In genomic region chr12:77193225-77193716, GRCm38 (mm10) we compare ENCODE assay signal across 13 mouse cellular contexts. TPM values are rescaled to one million over a fixed set of nuclear protein-coding genes. Genes with fewer than 3 reads are reported as not detected.
DNase-seq lines count a peak whose midpoint lies in the region; ATAC-seq and TF ChIP-seq lines count a peak whose summit lies in the region.
"Had no signal": no experiment of that assay in that cellular context is flagged by ENCODE, and none has a peak within 500 bp of the region (broad histone marks: within the 10 kb centered on the region; RNA-seq: fewer than 3 reads in every experiment).

No protein-coding gene starts in this region.

- 0 out of 2 replicates have a peak, but pooled peaks have one; percentile 39 for ATAC-seq in heart, embryonic 14.5 days (ENCODE audit: insufficient number of reproducible peaks, insufficient read depth, low FRiP score, low read depth)
- no peak for ATAC-seq in stomach, embryonic 16.5 days (ENCODE audit: insufficient read depth, low FRiP score)
- ATAC-seq: midbrain, embryonic 13.5 days had no signal

- TF ChIP-seq CTCF in spleen, adult 2 months (IDR thresholded peaks at IDR 0.05; ENCODE audit: extremely low read depth, insufficient read depth, insufficient read length, insufficient replicate concordance) = no peak
- no peak for TF ChIP-seq CTCF in lung, adult 2 months (IDR thresholded peaks at IDR 0.05; ENCODE audit: insufficient read depth, low read length)

- H3K27me3 ChIP-seq in spleen, adult 2 months (ENCODE audit: control insufficient read depth, insufficient read depth, low read length) = no peaks in the 10 kb centered on the region
- H3K27me3 ChIP-seq in heart, embryonic 14.5 days (ENCODE audit: control insufficient read depth, insufficient read depth, low read length) = no peaks in the 10 kb centered on the region
- no peaks in the 10 kb centered on the region for H3K27me3 ChIP-seq in stomach, embryonic 16.5 days (ENCODE audit: control insufficient read depth, insufficient read depth, low read length)
- H3K27me3 ChIP-seq: midbrain, embryonic 13.5 days; neural tube, embryonic 13.5 days had no signal

- 14% methylated on average over 4 of the region's 4 CpGs for WGBS in spleen, adult 2 months
- 29% methylated on average over 4 of the region's 4 CpGs for WGBS in heart, embryonic 14.5 days
- WGBS in lung, adult 2 months = 32% methylated on average over 4 of the region's 4 CpGs
- 49% methylated on average over 4 of the region's 4 CpGs for WGBS in stomach, embryonic 16.5 days

- no peak overlapping the region for H3K4me2 ChIP-seq in heart, embryonic 14.5 days (ENCODE audit: low read length)
- H3K4me2 ChIP-seq in stomach, embryonic 16.5 days (ENCODE audit: low read depth, low read length) = no peak overlapping the region
- H3K4me2 ChIP-seq: midbrain, embryonic 13.5 days; neural tube, embryonic 13.5 days had no signal

- DNase-seq in spleen, adult 2 months (ENCODE audit: low read depth in 1 of 2, low spot score in 2 of 2) = no peak
- no peak for DNase-seq in spleen, postnatal 4 days (ENCODE audit: low spot score in 2 of 2)
- peak; percentile 29 for DNase-seq in lung, adult 2 months
- DNase-seq in urinary bladder, adult 2 months (ENCODE audit: low spot score) = no peak
- DNase-seq in ovary, postnatal 10 days (ENCODE audit: low spot score) = no peak
- no peak for DNase-seq in frontal cortex, postnatal 10 days (ENCODE audit: low spot score in 2 of 2)
- DNase-seq: kidney, postnatal 4 days had no signal

- H3K9me3 ChIP-seq in heart, embryonic 14.5 days (ENCODE audit: control insufficient read depth, low read length) = no peaks in the 10 kb centered on the region
- no peaks in the 10 kb centered on the region for H3K9me3 ChIP-seq in stomach, embryonic 16.5 days (replicated peaks; ENCODE audit: control insufficient read depth, low read length)

- H3K36me3 ChIP-seq in spleen, adult 2 months (ENCODE audit: control insufficient read depth, insufficient read depth, low read length) = no peaks in the 10 kb centered on the region
- no peaks in the 10 kb centered on the region for H3K36me3 ChIP-seq in heart, embryonic 14.5 days (ENCODE audit: control insufficient read depth, insufficient read depth, low read length)
- no peaks in the 10 kb centered on the region for H3K36me3 ChIP-seq in stomach, embryonic 16.5 days (ENCODE audit: control insufficient read depth, insufficient read depth, low read length)
- H3K36me3 ChIP-seq: midbrain, embryonic 13.5 days; neural tube, embryonic 13.5 days had no signal

- peaks cover 16% of the 10 kb centered on the region; the same call in 1 of the 2 replicates for H3K4me1 ChIP-seq in spleen, adult 2 months (ENCODE audit: control insufficient read depth, insufficient read depth, insufficient read length)
- H3K4me1 ChIP-seq in heart, embryonic 14.5 days (ENCODE audit: control insufficient read depth in 2 of 2, insufficient read depth in 2 of 2, low read length in 2 of 2) = peaks cover 5 to 9% of the 10 kb centered on the region in 2 experiments; a peak in 2 of 4 replicates
- H3K4me1 ChIP-seq in lung, adult 2 months (ENCODE audit: control insufficient read depth, insufficient read depth, low read length) = peaks cover 2% of the 10 kb centered on the region; the same call in 1 of the 2 replicates
- no peaks in the 10 kb centered on the region; the same call in 1 of the 2 replicates for H3K4me1 ChIP-seq in stomach, embryonic 16.5 days (ENCODE audit: control insufficient read depth, insufficient read depth, low read length)
- H3K4me1 ChIP-seq: midbrain, embryonic 13.5 days; neural tube, embryonic 13.5 days had no signal

- no peak overlapping the region for H3K4me3 ChIP-seq in spleen, adult 2 months (ENCODE audit: extremely low read depth, insufficient read depth, insufficient read length)
- H3K4me3 ChIP-seq in heart, embryonic 14.5 days (ENCODE audit: control insufficient read depth in 1 of 2, insufficient read depth in 1 of 2, low read depth in 1 of 2, low read length in 2 of 2) = no peak overlapping the region
- H3K4me3 ChIP-seq in lung, adult 2 months (replicated peaks; ENCODE audit: extremely low read depth, low read depth, low read length) = no peak overlapping the region
- no peak overlapping the region for H3K4me3 ChIP-seq in stomach, embryonic 16.5 days (replicated peaks; ENCODE audit: low read length)
- H3K4me3 ChIP-seq: erythroblast, embryonic 14.5 days; midbrain, embryonic 13.5 days; neural tube, embryonic 13.5 days had no signal

- no peak for TF ChIP-seq POLR2A in spleen, adult 2 months (IDR thresholded peaks at IDR 0.05; ENCODE audit: low read depth, low read length)
- no peak for TF ChIP-seq POLR2A in lung, adult 2 months (IDR thresholded peaks at IDR 0.05; ENCODE audit: borderline replicate concordance, extremely low read depth, low read depth, low read length)

- H3K27ac ChIP-seq in spleen, adult 2 months (ENCODE audit: insufficient read depth, low read length) = peak overlapping the region; percentile 8; the same call in 1 of the 2 replicates
- no peak overlapping the region; a peak in 1 of 4 replicates for H3K27ac ChIP-seq in heart, embryonic 14.5 days (replicated peaks in 1 of 2; ENCODE audit: control insufficient read depth in 1 of 2, insufficient read depth in 1 of 2, low read depth in 2 of 2, low read length in 2 of 2)
- H3K27ac ChIP-seq in stomach, embryonic 16.5 days (ENCODE audit: low read length) = peak overlapping the region; percentile 52; the same call in 1 of the 2 replicates
- H3K27ac ChIP-seq: liver, embryonic 14.5 days; midbrain, embryonic 13.5 days; neural tube, embryonic 13.5 days had no signal

- H3K9ac ChIP-seq in heart, embryonic 14.5 days (ENCODE audit: low read length) = no peak overlapping the region
- no peak overlapping the region for H3K9ac ChIP-seq in stomach, embryonic 16.5 days (ENCODE audit: low read length)
- H3K9ac ChIP-seq: liver, embryonic 14.5 days; midbrain, embryonic 13.5 days; neural tube, embryonic 13.5 days had no signal

RNA-seq across cellular contexts. Expression of gene Fut8, which starts 44.7 kb away (rescaled TPM):
- polyA plus RNA-seq in spleen, adult 2 months (2012; rRNA removed) = 4.0 and 4.2 TPM in 2 replicates
- polyA plus RNA-seq in heart, embryonic 14.5 days (2014; fragmentation: Nextera tagmentation; extraction: Ambion mirVana) = 15.2 and 16.3 TPM in 2 replicates
- 9.4 and 12.4 TPM in 2 replicates for polyA plus RNA-seq in lung, adult 2 months (2012; rRNA removed)
- polyA plus RNA-seq in stomach, embryonic 16.5 days (2015; fragmentation: Nextera tagmentation; extraction: Ambion mirVana) = 26.6 and 27.8 TPM in 2 replicates
- polyA plus RNA-seq in urinary bladder, adult 2 months (2012; rRNA removed) = 7.6 and 16.2 TPM in 2 replicates

Comparison
In these comparisons a context has a peak if more than half of its experiments do, and no peak if none do; other contexts are left out.
1. H3K27ac ChIP-seq: peak in spleen, adult 2 months (single experiment) and stomach, embryonic 16.5 days (single experiment); none in heart, embryonic 14.5 days (0 of 2).